Mouse (Mus musculus): ENCODE measurements around the gene Ptprg. TPM values are rescaled to one million over a fixed set of nuclear protein-coding genes. Genes with fewer than 3 reads are reported as not detected.

Gene Ptprg
- polyA plus RNA-seq, 2 experiments: 0.69 to 1.4 TPM

GRCm38 (mm10) chr14:11935698-11936097 lies 382.4 kb downstream of the Ptprg start:
- no peak for DNase-seq (ENCODE audit: low read depth in 3 of 3, low spot score in 3 of 3)
- no peak overlapping the region for H3K4me3 ChIP-seq (ENCODE audit: insufficient read depth in 1 of 2, low read depth in 2 of 2, low read length in 2 of 2)
- WGBS (ENCODE audit: insufficient replicate concordance): 65% methylated on average over 7 of the region's 7 CpGs
- no peak overlapping the region for H3K27ac ChIP-seq
- H3K36me3 ChIP-seq (replicated peaks; ENCODE audit: control insufficient read depth, insufficient read depth, low read depth): no peaks in the 10 kb centered on the region
- no peaks in the 10 kb centered on the region for H3K4me1 ChIP-seq (replicated peaks; ENCODE audit: control insufficient read depth in 2 of 2, insufficient read depth in 2 of 2, low read length in 1 of 2)
- ATAC-seq (ENCODE audit: insufficient read depth): no peak
- H3K9ac ChIP-seq (replicated peaks): no peak overlapping the region
- no peaks in the 10 kb centered on the region for H3K9me3 ChIP-seq (ENCODE audit: control insufficient read depth, low read length)
- no peaks in the 10 kb centered on the region for H3K27me3 ChIP-seq (ENCODE audit: control insufficient read depth, insufficient read depth, low read length)
- no peak for TF ChIP-seq CTCF (IDR thresholded peaks at IDR 0.05; ENCODE audit: low read depth)
- no peak overlapping the region for H3K4me2 ChIP-seq (ENCODE audit: low read depth)

DNA sequence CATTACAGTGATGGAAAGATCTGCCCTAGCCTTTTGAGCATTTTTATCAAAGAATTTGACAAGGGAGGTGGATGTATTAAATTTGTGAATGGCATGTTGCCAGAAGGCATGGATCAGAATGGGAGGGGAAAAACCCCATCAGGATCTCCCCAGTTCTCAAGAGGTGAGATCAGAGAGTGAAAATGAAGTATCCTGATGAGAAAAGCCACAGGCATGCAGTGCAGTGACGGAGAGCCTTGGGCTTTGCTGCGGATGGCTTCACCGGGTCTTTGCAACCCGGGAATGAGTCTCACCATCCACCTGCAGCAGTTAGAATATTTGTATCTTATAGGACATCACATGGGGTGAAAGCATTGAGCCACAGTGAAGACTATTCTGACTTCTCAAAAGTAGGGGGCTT lies 385.6 kb downstream of the Ptprg start:
- no peak for DNase-seq (ENCODE audit: low read depth in 3 of 3, low spot score in 3 of 3)
- H3K9me3 ChIP-seq (ENCODE audit: control insufficient read depth, low read length): no peaks in the 10 kb centered on the region
- WGBS (ENCODE audit: insufficient replicate concordance): 66% methylated on average over 4 of the region's 4 CpGs
- H3K4me3 ChIP-seq (ENCODE audit: insufficient read depth in 1 of 2, low read depth in 2 of 2, low read length in 2 of 2): no peak overlapping the region
- H3K36me3 ChIP-seq (replicated peaks; ENCODE audit: control insufficient read depth, insufficient read depth, low read depth): no peaks in the 10 kb centered on the region
- no peak for ATAC-seq (ENCODE audit: insufficient read depth)
- H3K4me2 ChIP-seq (ENCODE audit: low read depth): no peak overlapping the region
- TF ChIP-seq EP300 (IDR thresholded peaks at IDR 0.05; ENCODE audit: low read depth) (no peak), CTCF (IDR thresholded peaks at IDR 0.05; ENCODE audit: low read depth) (no peak)
- H3K4me1 ChIP-seq (replicated peaks; ENCODE audit: control insufficient read depth in 2 of 2, insufficient read depth in 2 of 2, low read length in 1 of 2): no peaks in the 10 kb centered on the region
- H3K9ac ChIP-seq (replicated peaks): no peak overlapping the region
- H3K27me3 ChIP-seq (ENCODE audit: control insufficient read depth, insufficient read depth, low read length): no peaks in the 10 kb centered on the region
- no peak overlapping the region for H3K27ac ChIP-seq

- DNase-seq (ENCODE audit: low read depth in 3 of 3, low spot score in 3 of 3): no peak
- Histone ChIP-seq H3K9me3 (ENCODE audit: control insufficient read depth, low read length) (no peaks in the 10 kb centered on the region), H3K9ac (replicated peaks) (no peak overlapping the region), H3K4me2 (ENCODE audit: low read depth) (no peak overlapping the region), H3K4me1 (replicated peaks; ENCODE audit: control insufficient read depth in 2 of 2, insufficient read depth in 2 of 2, low read length in 1 of 2) (no peaks in the 10 kb centered on the region), H3K27ac (no peak overlapping the region), H3K4me3 (ENCODE audit: insufficient read depth in 1 of 2, low read depth in 2 of 2, low read length in 2 of 2) (no peak overlapping the region), H3K27me3 (ENCODE audit: control insufficient read depth, insufficient read depth, low read length) (no peaks in the 10 kb centered on the region), H3K36me3 (replicated peaks; ENCODE audit: control insufficient read depth, insufficient read depth, low read depth) (no peaks in the 10 kb centered on the region)
- no peak for ATAC-seq (ENCODE audit: insufficient read depth)
- TF ChIP-seq EP300 (IDR thresholded peaks at IDR 0.05; ENCODE audit: low read depth): no peak
- WGBS (ENCODE audit: insufficient replicate concordance): 41% methylated on average over 5 of the region's 5 CpGs
Measured at GRCm38 (mm10) chr14:11941989-11942514, 388.7 kb downstream of the Ptprg start.

DNA sequence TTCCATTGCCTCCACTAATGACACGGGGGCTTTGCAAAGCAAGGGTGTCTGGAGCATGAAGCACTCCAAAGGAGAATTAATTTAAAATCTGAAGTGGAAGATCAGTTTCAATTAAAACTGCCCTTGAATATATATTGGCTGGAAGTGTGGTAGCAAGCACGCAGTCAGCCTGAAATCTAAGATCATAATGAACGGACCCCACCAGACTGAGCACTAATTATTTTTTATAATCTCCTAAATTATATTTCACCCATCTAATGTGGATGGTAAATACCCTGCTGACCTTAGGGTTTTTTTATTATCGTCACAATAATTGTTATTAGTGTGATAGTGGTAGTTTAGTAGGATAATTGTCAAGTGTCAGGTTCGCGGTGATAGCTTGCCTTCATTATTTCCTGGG lies 397.0 kb downstream of the Ptprg start:
- H3K27me3 ChIP-seq (ENCODE audit: control insufficient read depth, insufficient read depth, low read length): no peaks in the 10 kb centered on the region
- no peak overlapping the region for H3K9ac ChIP-seq (replicated peaks)
- no peak overlapping the region for H3K27ac ChIP-seq
- H3K4me2 ChIP-seq (ENCODE audit: low read depth): no peak overlapping the region
- no peaks in the 10 kb centered on the region for H3K4me1 ChIP-seq (replicated peaks; ENCODE audit: control insufficient read depth in 2 of 2, insufficient read depth in 2 of 2, low read length in 1 of 2)
- DNase-seq (ENCODE audit: low read depth in 3 of 3, low spot score in 3 of 3) (no peak), ATAC-seq (ENCODE audit: insufficient read depth) (no peak)
- H3K36me3 ChIP-seq (replicated peaks; ENCODE audit: control insufficient read depth, insufficient read depth, low read depth): no peaks in the 10 kb centered on the region
- WGBS (ENCODE audit: insufficient replicate concordance): 74% methylated on average over 6 of the region's 6 CpGs
- H3K4me3 ChIP-seq (ENCODE audit: insufficient read depth in 1 of 2, low read depth in 2 of 2, low read length in 2 of 2): no peak overlapping the region
- H3K9me3 ChIP-seq (ENCODE audit: control insufficient read depth, low read length): no peaks in the 10 kb centered on the region
- no peak for TF ChIP-seq CTCF (IDR thresholded peaks at IDR 0.05; ENCODE audit: low read depth)

- ATAC-seq (ENCODE audit: insufficient read depth) (no peak), DNase-seq (ENCODE audit: low read depth in 3 of 3, low spot score in 3 of 3) (no peak)
- no peaks in the 10 kb centered on the region for H3K9me3 ChIP-seq (ENCODE audit: control insufficient read depth, low read length)
- H3K4me2 ChIP-seq (ENCODE audit: low read depth): no peak overlapping the region
- H3K9ac ChIP-seq (replicated peaks): no peak overlapping the region
- no peak overlapping the region for H3K4me3 ChIP-seq (ENCODE audit: insufficient read depth in 1 of 2, low read depth in 2 of 2, low read length in 2 of 2)
- no peaks in the 10 kb centered on the region for H3K4me1 ChIP-seq (replicated peaks; ENCODE audit: control insufficient read depth in 2 of 2, insufficient read depth in 2 of 2, low read length in 1 of 2)
- 45% methylated on average over 6 of the region's 6 CpGs for WGBS (ENCODE audit: insufficient replicate concordance)
- TF ChIP-seq CTCF (IDR thresholded peaks at IDR 0.05; ENCODE audit: low read depth): no peak
- TF ChIP-seq EP300 (IDR thresholded peaks at IDR 0.05; ENCODE audit: low read depth): no peak
- no peaks in the 10 kb centered on the region for H3K36me3 ChIP-seq (replicated peaks; ENCODE audit: control insufficient read depth, insufficient read depth, low read depth)
- no peak overlapping the region for H3K27ac ChIP-seq
- H3K27me3 ChIP-seq (ENCODE audit: control insufficient read depth, insufficient read depth, low read length): no peaks in the 10 kb centered on the region
Measured at GRCm38 (mm10) chr14:11955020-11955882, 401.9 kb downstream of the Ptprg start.
